Mouse (Mus musculus) erythroid progenitor cell, adult 5-6 weeks (primary cell): ENCODE results near the gene Pde3b. TPM values are rescaled to one million over a fixed set of nuclear protein-coding genes. Genes with fewer than 3 reads are reported as not detected.
"Not testable (repeated sequence)": the region's sequence is repeated elsewhere in the genome, so short reads cannot be mapped to it uniquely, and the experiment has no call there.

Source experiments
- ATAC-seq: replicated peaks from 2 replicates; pipeline ENCODE4 v1.8.0; 2016; ENCODE audit warnings: moderate number of reproducible peaks, mild to moderate bottlenecking, moderate TSS enrichment, inconsistent platforms; ENCODE audit not compliant: poor library complexity, low FRiP score, severe bottlenecking
- total RNA-seq, 2 experiments: library from RNA; stranded (forward) in 1 of 2; stranded (reverse) in 1 of 2; fragments of 150-400 nt in 1 of 2; fragments of 186-747, 209-891 nt in 1 of 2; gene quantifications; 2 replicates each; pipeline versions ENCODE4 v1.2.3 to v1.2.4; 2015 to 2017; ENCODE audit warnings: low replicate concordance in 2 of 2

The Pde3b gene
- total RNA-seq, 2 experiments from 2014 or later = 1.4 to 3.4 TPM

DNA sequence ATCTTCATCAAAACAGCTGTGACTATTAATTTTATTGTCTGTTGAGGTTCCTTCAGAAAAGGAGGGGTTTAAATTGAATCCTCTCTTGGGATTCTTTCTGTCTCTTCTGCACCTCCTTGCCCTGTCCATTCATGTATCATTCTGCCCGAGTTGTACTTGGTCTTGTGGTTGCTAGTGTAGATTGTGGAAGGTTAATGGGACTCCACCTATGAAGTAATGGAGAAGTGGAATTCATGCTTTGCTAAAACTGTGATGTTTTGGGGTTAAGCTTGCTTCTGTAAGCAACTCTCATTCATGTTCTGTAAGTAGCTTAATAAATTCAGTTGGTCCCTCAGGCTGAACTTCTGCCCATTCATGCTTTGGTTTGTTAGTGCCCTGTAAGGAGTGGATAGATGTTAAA lies 59.8 kb downstream of the Pde3b start:
- ATAC-seq = no peak

- no peak for ATAC-seq
Observed at GRCm38 (mm10) chr7:114477884-114478283, 62.8 kb downstream of the Pde3b start.

DNA sequence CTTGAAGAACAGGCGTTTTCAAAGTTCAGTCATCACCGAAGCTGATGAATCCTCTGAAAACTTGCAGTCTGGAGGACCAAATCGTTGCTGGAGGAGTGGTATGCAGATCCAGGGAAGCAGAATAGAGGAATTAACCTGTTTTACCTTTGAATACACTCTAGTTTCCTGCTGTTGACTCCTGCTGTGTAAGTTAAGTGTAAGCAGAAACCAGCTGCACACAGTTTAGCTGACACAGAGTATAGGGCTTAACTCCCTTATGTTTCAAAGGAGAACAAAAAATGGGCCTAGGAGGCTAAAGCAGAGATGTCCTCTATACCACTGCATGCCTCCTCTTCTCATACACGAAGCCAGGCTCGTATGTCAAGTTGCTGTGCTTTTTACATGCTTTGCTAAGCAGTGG lies 63.8 kb downstream of the Pde3b start:
- no peak for ATAC-seq

GRCm38 (mm10) chr7:114479779-114480178 lies 64.7 kb downstream of the Pde3b start:
- 0 out of 2 replicates have a peak, but pooled peaks have one; percentile 14 for ATAC-seq

- ATAC-seq = 0 out of 2 replicates have a peak, but pooled peaks have one; percentile 42
Observed at GRCm38 (mm10) chr7:114480196-114480989, 65.3 kb downstream of the Pde3b start.

DNA sequence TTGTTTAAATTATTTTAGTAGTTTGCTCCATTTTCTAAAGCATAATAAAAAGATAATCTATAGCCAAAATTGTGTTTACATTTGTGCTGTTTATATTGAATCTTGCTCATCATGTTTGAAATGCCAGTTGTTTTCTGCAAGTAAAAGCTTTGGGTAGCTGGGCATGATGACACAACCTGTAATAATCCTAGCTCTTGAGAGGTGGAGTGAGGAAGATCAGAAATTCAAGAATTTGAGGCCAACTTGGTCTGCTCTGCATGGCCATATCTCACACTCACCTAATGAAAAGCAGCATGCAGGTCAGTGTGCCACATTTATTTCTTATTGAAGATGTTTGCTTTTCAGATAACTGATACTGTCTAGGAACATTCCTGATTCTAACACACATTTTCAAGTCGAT lies 65.9 kb downstream of the Pde3b start:
- no peak for ATAC-seq

DNA sequence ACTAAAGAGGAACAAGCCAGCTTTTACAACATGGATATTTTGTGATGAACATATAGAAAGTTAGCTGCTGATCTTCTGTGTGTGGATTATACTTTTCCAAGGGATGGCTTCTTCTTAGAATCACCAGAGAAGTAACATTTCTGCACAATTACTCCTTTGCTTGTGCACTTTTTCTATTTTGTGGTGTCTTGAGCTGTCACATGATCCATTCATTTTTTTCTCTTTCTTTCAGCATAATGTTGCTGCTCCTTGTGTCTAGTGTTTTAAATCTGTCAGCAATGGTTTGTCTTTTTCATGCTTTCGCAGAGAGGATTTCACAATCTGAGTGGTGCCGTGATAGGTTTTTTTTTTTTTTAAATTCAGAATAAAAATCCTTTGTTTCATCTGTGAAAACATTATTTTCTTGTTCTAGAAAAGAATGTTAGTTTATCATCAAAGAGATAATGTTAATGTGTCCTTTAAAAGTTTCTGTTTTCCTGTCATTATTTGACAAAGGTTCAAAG lies 66.4 kb downstream of the Pde3b start:
- no peak for ATAC-seq

- ATAC-seq = no peak
Observed at GRCm38 (mm10) chr7:114492540-114492939, 77.5 kb downstream of the Pde3b start.

- ATAC-seq = no peak
Observed at GRCm38 (mm10) chr7:114494033-114494432, 79.0 kb downstream of the Pde3b start.

- ATAC-seq = no peak
Observed at GRCm38 (mm10) chr7:114499293-114499692, 84.2 kb downstream of the Pde3b start.

DNA sequence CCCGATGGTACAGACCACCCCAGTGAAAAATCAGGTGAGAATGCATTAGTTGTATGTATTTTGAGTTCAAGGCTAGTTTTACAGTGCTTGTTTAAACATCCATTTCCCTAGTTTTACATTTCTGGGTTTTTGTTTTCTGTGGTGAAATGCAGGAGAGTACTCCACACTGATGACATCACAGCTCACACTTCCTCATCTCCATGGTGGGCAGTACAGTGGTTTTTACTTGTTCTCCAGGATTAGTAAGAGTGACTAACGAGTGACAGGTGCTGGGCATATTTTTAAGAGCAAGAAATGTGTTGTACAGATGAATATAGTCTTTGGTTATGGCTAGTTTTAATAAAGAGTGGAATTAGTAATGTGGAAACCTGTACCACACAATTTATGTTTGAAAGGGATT lies 93.8 kb downstream of the Pde3b start:
- no peak for ATAC-seq

GRCm38 (mm10) chr7:114520122-114520521 lies 105.0 kb downstream of the Pde3b start:
- ATAC-seq = no peak

DNA sequence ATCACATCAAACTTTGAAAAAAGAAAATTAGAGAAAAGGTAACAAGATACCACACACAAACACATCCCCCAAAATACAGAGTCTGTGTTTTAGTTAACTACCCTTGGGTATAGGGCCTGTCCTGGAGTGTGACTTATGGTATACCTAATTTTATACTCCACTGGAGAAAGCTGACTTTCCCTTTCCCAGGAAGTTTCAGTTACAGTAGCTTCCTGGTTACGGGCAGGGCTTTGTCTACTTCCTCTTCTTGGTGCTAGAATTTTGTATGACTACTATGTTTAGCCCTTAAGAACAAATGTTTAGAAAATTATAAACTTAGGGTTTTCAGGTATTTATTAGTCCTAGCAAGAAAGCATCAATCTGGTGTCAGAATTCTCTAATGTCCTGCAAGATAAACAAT lies 111.2 kb downstream of the Pde3b start:
- ATAC-seq = no peak

DNA sequence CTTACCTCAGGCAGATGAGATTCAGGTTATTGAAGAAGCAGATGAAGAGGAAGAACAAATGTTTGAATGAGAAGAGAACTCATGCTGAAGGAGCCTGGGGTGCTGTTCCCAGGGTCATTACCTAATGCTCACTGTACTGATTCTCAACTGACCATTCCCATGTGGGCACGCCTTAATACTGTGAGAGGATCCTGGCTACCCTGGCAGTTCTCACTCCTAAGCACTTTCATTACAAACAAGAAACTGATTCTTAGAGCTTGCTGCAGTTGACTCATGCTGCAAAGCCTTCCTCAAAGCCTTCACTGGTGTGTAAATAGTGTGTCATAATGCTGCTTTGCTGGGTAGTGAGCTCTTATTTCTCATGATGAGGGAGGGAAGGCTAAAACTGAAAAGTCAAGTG lies 121.1 kb downstream of the Pde3b start:
- no peak for ATAC-seq

- ATAC-seq = peak; percentile 87
Observed at GRCm38 (mm10) chr7:114562531-114563241, 147.6 kb downstream of the Pde3b start, which contains the start of gene Cyp2r1. TSS of gene Cyp2r1 (minus strand) at chr7:114562972.

- not testable (repeated sequence) for ATAC-seq
Observed at GRCm38 (mm10) chr7:114573866-114574265, 158.8 kb downstream of the Pde3b start.

GRCm38 (mm10) chr7:114576931-114577330 lies 161.8 kb downstream of the Pde3b start:
- no peak for ATAC-seq

GRCm38 (mm10) chr7:114577665-114578064 lies 162.6 kb downstream of the Pde3b start:
- ATAC-seq = no peak

GRCm38 (mm10) chr7:114580426-114580825 lies 165.3 kb downstream of the Pde3b start:
- ATAC-seq = no peak

DNA sequence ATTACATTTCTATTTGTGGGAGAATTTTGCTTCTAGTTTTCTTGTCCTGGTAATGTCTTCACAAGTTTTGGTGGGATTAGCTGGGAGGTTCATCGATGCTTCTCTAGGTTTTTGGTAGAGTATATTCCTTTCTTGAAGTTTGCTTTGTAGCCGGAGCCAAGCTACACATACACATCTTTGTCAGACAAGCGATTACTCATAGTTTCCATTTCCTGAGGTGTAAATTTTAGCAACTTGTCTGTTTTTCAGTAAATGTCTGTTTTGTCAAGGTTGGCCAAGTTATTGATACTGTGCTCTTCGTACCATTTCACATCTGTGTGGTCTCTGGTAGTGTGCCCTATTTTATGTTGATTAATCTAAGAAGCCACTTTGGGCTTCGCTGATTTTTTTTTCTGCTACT lies 166.1 kb downstream of the Pde3b start:
- no peak for ATAC-seq

- no peak for ATAC-seq
Observed at GRCm38 (mm10) chr7:114582441-114582840, 167.4 kb downstream of the Pde3b start.
